Mouse (Mus musculus): ENCODE measurements around the gene Inpp5a. TPM values are rescaled to one million over a fixed set of nuclear protein-coding genes. Genes with fewer than 3 reads are reported as not detected.

The Inpp5a gene
- 10 to 100 TPM; 59.4 to 64.1 TPM for total RNA-seq (2021)
- long read RNA-seq, experiment 1, transcript Inpp5a-203 (16 exons, 2,826 nt) = major isoform, 73 of 93 reads
- long read RNA-seq, experiment 1, partial matches to known transcripts = 6 of 93 reads
- long read RNA-seq, experiment 1, other reads (novel, unspliced or antisense) = 10 of 93 reads
- long read RNA-seq, experiment 2, transcript Inpp5a-203 (16 exons, 2,826 nt) = major isoform, 42 of 53 reads
- long read RNA-seq, experiment 2, partial matches to known transcripts = 1 of 53 reads
- long read RNA-seq, experiment 2, other reads (novel, unspliced or antisense) = 6 of 53 reads

GRCm38 (mm10) chr7:139388670-139389212, at the start of gene Inpp5a:
Gene Inpp5a (plus strand): TSS chr7:139389109.
- peak; percentile 100 for DNase-seq

- DNase-seq = peak; percentile 22
These were observed 49.7 kb upstream of the Inpp5a start for GRCm38 (mm10) chr7:139339184-139339583.

- DNase-seq = no peak
These were observed 47.8 kb upstream of the Inpp5a start for GRCm38 (mm10) chr7:139341020-139341660.

- no peak for DNase-seq
These were observed 46.1 kb upstream of the Inpp5a start for GRCm38 (mm10) chr7:139342809-139343208.

- no peak for DNase-seq
These were observed 41.9 kb upstream of the Inpp5a start for GRCm38 (mm10) chr7:139347051-139347450.

GRCm38 (mm10) chr7:139350606-139351005, 38.3 kb upstream of the Inpp5a start:
- DNase-seq = no peak

- no peak for DNase-seq
These were observed 34.4 kb upstream of the Inpp5a start for GRCm38 (mm10) chr7:139354370-139355139.

GRCm38 (mm10) chr7:139357043-139357442, 31.9 kb upstream of the Inpp5a start:
- no peak for DNase-seq

- peak; percentile 36 for DNase-seq
These were observed 29.0 kb upstream of the Inpp5a start for GRCm38 (mm10) chr7:139359906-139360305.

GRCm38 (mm10) chr7:139360890-139361559, 27.9 kb upstream of the Inpp5a start:
- no peak for DNase-seq

GRCm38 (mm10) chr7:139361799-139362198, 27.1 kb upstream of the Inpp5a start:
- DNase-seq = no peak

GRCm38 (mm10) chr7:139362514-139362913, 26.4 kb upstream of the Inpp5a start:
- DNase-seq = no peak

- DNase-seq = peak; percentile 62
These were observed 25.5 kb upstream of the Inpp5a start for GRCm38 (mm10) chr7:139363281-139364004.

GRCm38 (mm10) chr7:139364005-139364557, 24.8 kb upstream of the Inpp5a start:
- DNase-seq = peak; percentile 88

GRCm38 (mm10) chr7:139364936-139365830, 23.7 kb upstream of the Inpp5a start:
- no peak for DNase-seq

- DNase-seq = no peak
These were observed 22.8 kb upstream of the Inpp5a start for GRCm38 (mm10) chr7:139366131-139366530.

GRCm38 (mm10) chr7:139366549-139366948, 22.4 kb upstream of the Inpp5a start:
- DNase-seq = peak; percentile 39

GRCm38 (mm10) chr7:139368218-139368617, 20.7 kb upstream of the Inpp5a start:
- DNase-seq = peak; percentile 48

GRCm38 (mm10) chr7:139368722-139369380, 20.1 kb upstream of the Inpp5a start:
- DNase-seq = peak; percentile 87

Measured in adrenal gland, postnatal 10 days (tissue).